Comparison of ENCODE assay signal across 10 mouse cellular contexts in the genomic region with DNA sequence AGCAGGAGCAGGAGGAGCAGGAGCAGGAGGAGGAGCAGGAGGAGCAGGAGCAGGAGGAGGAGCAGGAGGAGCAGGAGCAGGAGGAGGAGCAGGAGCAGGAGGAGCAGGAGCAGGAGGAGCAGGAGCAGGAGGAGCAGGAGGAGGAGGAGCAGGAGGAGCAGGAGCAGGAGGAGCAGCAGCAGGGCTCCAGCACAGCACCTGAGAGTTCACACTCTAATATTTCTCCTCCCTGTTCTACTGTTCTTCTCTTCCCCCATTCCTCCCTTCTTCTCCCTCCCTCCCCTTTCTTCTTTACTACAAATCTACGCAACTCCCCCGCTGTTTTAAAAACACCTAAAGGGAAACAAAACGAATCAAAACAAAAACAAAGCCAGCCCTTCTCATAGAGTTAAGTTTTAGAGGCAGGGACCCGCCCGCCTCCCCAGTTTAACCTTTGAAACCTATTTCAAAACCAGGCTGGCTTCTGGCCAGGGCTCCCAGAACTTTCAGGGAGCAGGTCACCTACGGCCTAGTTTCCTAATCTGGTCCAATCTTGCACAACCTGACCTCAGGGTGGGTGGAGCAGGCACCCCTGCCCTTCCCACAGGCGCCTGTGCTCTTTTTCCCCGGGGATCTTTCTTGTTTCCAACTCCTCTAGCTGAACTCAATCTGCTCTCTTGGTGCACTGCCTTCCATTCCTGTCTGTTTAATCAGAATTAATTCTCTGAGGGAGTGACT.
DNase-seq lines count a peak whose midpoint lies in the region; ATAC-seq and TF ChIP-seq lines count a peak whose summit lies in the region.
"Had no signal": no experiment of that assay in that cellular context is flagged by ENCODE, and none has a peak within 500 bp of the region (broad histone marks: within the 10 kb centered on the region; RNA-seq: fewer than 3 reads in every experiment).

No protein-coding gene starts in this region.

- H3K4me1 ChIP-seq in kidney, postnatal 0 days (replicated peaks; ENCODE audit: insufficient read depth, low read length), result no peaks in the 10 kb centered on the region; the same call in 1 of the 2 replicates
- no peaks in the 10 kb centered on the region for H3K4me1 ChIP-seq in forebrain, embryonic 12.5 days

- ATAC-seq in kidney, postnatal 0 days (replicated peaks; ENCODE audit: low FRiP score, low read depth), result peak; percentile 84
- no peak for ATAC-seq in forebrain, embryonic 12.5 days (ENCODE audit: low FRiP score)
- no peak for ATAC-seq in inflammation-experienced regulatory T-cells, adult 6 months

- H3K9me3 ChIP-seq in kidney, postnatal 0 days (replicated peaks; ENCODE audit: low read length), result no peaks in the 10 kb centered on the region
- H3K9me3 ChIP-seq in forebrain, embryonic 12.5 days, result no peaks in the 10 kb centered on the region
- H3K9me3 ChIP-seq: G1E had no signal

- TF ChIP-seq CTCF in gastrocnemius, adult 2 months (IDR thresholded peaks at IDR 0.05), result no peak
- TF ChIP-seq CTCF in kidney, postnatal 0 days (IDR thresholded peaks at IDR 0.05; ENCODE audit: low read depth), result no peak

- no peak overlapping the region for H3K4me2 ChIP-seq in kidney, postnatal 0 days (ENCODE audit: low read length)
- H3K4me2 ChIP-seq in forebrain, embryonic 12.5 days, result no peak overlapping the region

- peak overlapping the region; percentile 82 for H3K27ac ChIP-seq in gastrocnemius, adult 2 months
- H3K27ac ChIP-seq in kidney, postnatal 0 days, result peak overlapping the region; percentile 86
- no peak overlapping the region for H3K27ac ChIP-seq in forebrain, embryonic 12.5 days

- 0 out of 2 replicates have a peak overlapping the region, but pooled peaks have one; percentile 11 for H3K4me3 ChIP-seq in gastrocnemius, adult 2 months
- no peak overlapping the region for H3K4me3 ChIP-seq in kidney, postnatal 0 days (replicated peaks; ENCODE audit: low read depth, low read length)
- no peak overlapping the region for H3K4me3 ChIP-seq in forebrain, embryonic 12.5 days (replicated peaks)
- H3K4me3 ChIP-seq: erythroblast, embryonic 14.5 days had no signal

- intact Hi-C loops in gastrocnemius, adult 2 months (cut with DNase I), result no loop called here

- no peaks in the 10 kb centered on the region for H3K36me3 ChIP-seq in kidney, postnatal 0 days (ENCODE audit: insufficient read depth, low read length)
- no peaks in the 10 kb centered on the region for H3K36me3 ChIP-seq in forebrain, embryonic 12.5 days (replicated peaks)
- H3K36me3 ChIP-seq: G1E had no signal

- DNase-seq in NIH3T3 (ENCODE audit: low read depth), result peak; percentile 74
- DNase-seq in gastrocnemius, adult 2 months, result peak; percentile 84
- DNase-seq in kidney, postnatal 0 days (ENCODE audit: low spot score), result peak; percentile 71
- DNase-seq in lung, postnatal 4 days, result peak; percentile 86 to 87
- DNase-seq in thymus, postnatal 0 days (ENCODE audit: low spot score), result no peak
- no peak for DNase-seq in layer of hippocampus, adult 8-10 months (ENCODE audit: low spot score in 2 of 2)

- H3K27me3 ChIP-seq in kidney, postnatal 0 days (ENCODE audit: insufficient read depth, low read length), result no peaks in the 10 kb centered on the region
- no peaks in the 10 kb centered on the region for H3K27me3 ChIP-seq in forebrain, embryonic 12.5 days

- H3K9ac ChIP-seq in kidney, postnatal 0 days (ENCODE audit: low read depth, low read length), result no peak overlapping the region
- H3K9ac ChIP-seq in forebrain, embryonic 12.5 days, result no peak overlapping the region

- 24% methylated on average over 8 of the region's 8 CpGs for WGBS in kidney, postnatal 0 days
- 65% methylated on average over 8 of the region's 8 CpGs for WGBS in forebrain, embryonic 12.5 days

Comparison
In these comparisons a context has a peak if more than half of its experiments do, and no peak if none do; other contexts are left out.
1. DNase-seq: peak in NIH3T3 (single experiment), gastrocnemius, adult 2 months (single experiment), kidney, postnatal 0 days (single experiment) and lung, postnatal 4 days (2 of 2); none in thymus, postnatal 0 days (single experiment) and layer of hippocampus, adult 8-10 months (0 of 2).